Mouse (Mus musculus): ENCODE measurements around the gene Pcp4l1.
A peak's percentile ranks its signal among the peaks of the same experiment; 100 is the strongest.
"Not testable (repeated sequence)": the region's sequence is repeated elsewhere in the genome, so short reads cannot be mapped to it uniquely, and the experiment has no call there.

Pcp4l1 gene

GRCm38 (mm10) chr1:171187851-171188700, 8.0 kb downstream of the Pcp4l1 start:
- no peak for DNase-seq

- no peak for DNase-seq
Measured at GRCm38 (mm10) chr1:171185655-171186054, 10.4 kb downstream of the Pcp4l1 start.

GRCm38 (mm10) chr1:171184314-171184713, 11.8 kb downstream of the Pcp4l1 start:
- no peak for DNase-seq

GRCm38 (mm10) chr1:171183620-171184019, 12.4 kb downstream of the Pcp4l1 start:
- DNase-seq = no peak

GRCm38 (mm10) chr1:171183025-171183424, 13.0 kb downstream of the Pcp4l1 start:
- DNase-seq = no peak

GRCm38 (mm10) chr1:171179487-171180171, 16.4 kb downstream of the Pcp4l1 start:
- DNase-seq = no peak

- DNase-seq = no peak
Measured at GRCm38 (mm10) chr1:171172779-171173178, 23.3 kb downstream of the Pcp4l1 start.

GRCm38 (mm10) chr1:171171138-171171537, 24.9 kb downstream of the Pcp4l1 start:
- no peak for DNase-seq

GRCm38 (mm10) chr1:171169913-171170312, 26.2 kb downstream of the Pcp4l1 start:
- no peak for DNase-seq

- DNase-seq = no peak
Measured at GRCm38 (mm10) chr1:171168906-171169305, 27.2 kb downstream of the Pcp4l1 start.

- no peak for DNase-seq
Measured at GRCm38 (mm10) chr1:171165629-171166345, 30.3 kb downstream of the Pcp4l1 start.

GRCm38 (mm10) chr1:171164258-171164657, 31.8 kb downstream of the Pcp4l1 start:
- no peak for DNase-seq

- DNase-seq = no peak
Measured at GRCm38 (mm10) chr1:171162526-171162925, 33.5 kb downstream of the Pcp4l1 start.

GRCm38 (mm10) chr1:171159485-171159975, 36.5 kb downstream of the Pcp4l1 start:
- no peak for DNase-seq

- no peak for DNase-seq
Measured at GRCm38 (mm10) chr1:171157965-171158364, 38.1 kb downstream of the Pcp4l1 start.

- DNase-seq = no peak
Measured at GRCm38 (mm10) chr1:171156644-171157043, 39.4 kb downstream of the Pcp4l1 start.

- DNase-seq = no peak
Measured at GRCm38 (mm10) chr1:171151966-171152365, 44.1 kb downstream of the Pcp4l1 start.

- DNase-seq = peak; percentile 13
Measured at GRCm38 (mm10) chr1:171150838-171151391, 45.2 kb downstream of the Pcp4l1 start.

- DNase-seq = peak; percentile 91
Measured at GRCm38 (mm10) chr1:171149974-171150760, 45.9 kb downstream of the Pcp4l1 start, which contains the start of the genes Sdhc and Mpz. Gene Sdhc, minus strand, starts transcription at chr1:171150603. Gene Mpz, plus strand, starts transcription at chr1:171150711.

- DNase-seq = not testable (repeated sequence)
Measured at GRCm38 (mm10) chr1:171142981-171143380, 53.1 kb downstream of the Pcp4l1 start.

- DNase-seq = not testable (repeated sequence)
Measured at GRCm38 (mm10) chr1:171137486-171138155, 58.4 kb downstream of the Pcp4l1 start.
